Mouse (Mus musculus) ES-E14 (cell line): ENCODE measurements around the gene Ppt2. TPM values are rescaled to one million over a fixed set of nuclear protein-coding genes. Genes with fewer than 3 reads are reported as not detected.

Experiments used
- DNase-seq: peaks from one replicate; pipeline ENCODE4 v3.0.0-alpha.2; 2013; ENCODE audit warnings: low read depth, low spot score
- H3K27ac ChIP-seq: 2 replicates; pipeline ENCODE4 v1.5.1; 2012; ENCODE audit warnings: low read depth, mild to moderate bottlenecking, low read length, moderate library complexity, mixed read lengths; ENCODE audit not compliant: poor library complexity, insufficient read depth, severe bottlenecking
- H3K36me3 ChIP-seq: 2 replicates; pipeline ENCODE4 v1.6.1; 2012; ENCODE audit warnings: mild to moderate bottlenecking, low read length, moderate library complexity, mixed read lengths; ENCODE audit not compliant: control insufficient read depth, poor library complexity, insufficient read depth, severe bottlenecking
- H3K4me1 ChIP-seq, 2 experiments: fragments of 150-350 bp in 1 of 2; sonication (generic) in 1 of 2; 2 replicates each; pipeline ENCODE4 v1.6.1; 2012; ENCODE audit warnings: low read length in 2 of 2, mild to moderate bottlenecking in 1 of 2, mixed read lengths in 1 of 2; ENCODE audit not compliant: control insufficient read depth in 2 of 2, insufficient read depth in 2 of 2, poor library complexity in 1 of 2
- H3K4me3 ChIP-seq, 2 experiments: fragments of 150-350 bp in 1 of 2; sonication (generic) in 1 of 2; 2 replicates each; pipeline ENCODE4 v1.5.1; 2012; ENCODE audit warnings: low read length in 2 of 2, low read depth in 1 of 2, mild to moderate bottlenecking in 1 of 2, mixed read lengths in 1 of 2; ENCODE audit not compliant: insufficient read depth in 1 of 2, poor library complexity in 1 of 2, severe bottlenecking in 1 of 2
- H3K9ac ChIP-seq: 2 replicates; pipeline ENCODE4 v1.6.1; 2012; ENCODE audit warnings: low read depth, mild to moderate bottlenecking, low read length, mixed read lengths; ENCODE audit not compliant: poor library complexity, insufficient read depth, severe bottlenecking
- H3K9me3 ChIP-seq: fragments of 150-350 bp; sonication (generic); 2 replicates; pipeline ENCODE4 v1.6.1; 2012; ENCODE audit warnings: low read depth, mild to moderate bottlenecking, low read length; ENCODE audit not compliant: control insufficient read depth, insufficient read depth
- CHD2 ChIP-seq: IDR thresholded peaks from 2 replicates; pipeline ENCODE4 v1.6.1; 2014; ENCODE audit warnings: mild to moderate bottlenecking, low read depth, low read length, inconsistent platforms
- HCFC1 ChIP-seq: IDR thresholded peaks from 2 replicates; pipeline ENCODE4 v1.6.1; 2012; ENCODE audit warnings: low read length, inconsistent platforms, borderline replicate concordance; ENCODE audit not compliant: insufficient read depth
- MAFK ChIP-seq: IDR thresholded peaks from 2 replicates; pipeline ENCODE4 v1.6.1; 2014; ENCODE audit warnings: mild to moderate bottlenecking, low read depth, low read length, inconsistent platforms; ENCODE audit not compliant: insufficient read depth
- ZC3H11A ChIP-seq: IDR thresholded peaks from 2 replicates; pipeline ENCODE4 v1.6.1; 2012; ENCODE audit warnings: low read depth, mild to moderate bottlenecking, inconsistent platforms, low read length, borderline replicate concordance
- ZNF384 ChIP-seq: IDR thresholded peaks from 2 replicates; pipeline ENCODE4 v1.6.1; 2012; ENCODE audit warnings: low read depth, low read length, inconsistent platforms
- in situ Hi-C, 2 experiments: fragments of 600-800 bp; cut with MboI; formaldehyde crosslinking; loops; one replicate each; pipeline ENCODE4 v1.15.1; 2025; ENCODE audit warnings: low sequenced_read_pairs in 2 of 2, inconsistent platforms in 1 of 2; ENCODE audit not compliant: unreplicated experiment in 2 of 2
- total RNA-seq: library from RNA; depleted of rRNA; stranded (reverse); fragments of 300-350 nt; gene quantifications from 2 replicates; pipeline ENCODE4 v1.2.3, GENCODE M21; 2012

Gene Ppt2
- total RNA-seq, 1 experiment: 13.6 TPM

GRCm38 (mm10) chr17:34651507-34652221 lies 23.4 kb upstream of the Ppt2 start:
- Histone ChIP-seq H3K9ac (no peak overlapping the region), H3K9me3 (no peaks in the 10 kb centered on the region), H3K4me3 (no peak overlapping the region), H3K36me3 (peaks cover 53% of the 10 kb centered on the region), H3K4me1 (peaks cover 0 to 5% of the 10 kb centered on the region in 2 experiments; a peak in 1 of 4 replicates), H3K27ac (no peak overlapping the region)
- no peak for DNase-seq
- in situ Hi-C loops: no loop called here
- TF ChIP-seq ZNF384: no peak
- no peak for TF ChIP-seq ZC3H11A
- TF ChIP-seq HCFC1: no peak
- TF ChIP-seq MAFK: no peak

DNA sequence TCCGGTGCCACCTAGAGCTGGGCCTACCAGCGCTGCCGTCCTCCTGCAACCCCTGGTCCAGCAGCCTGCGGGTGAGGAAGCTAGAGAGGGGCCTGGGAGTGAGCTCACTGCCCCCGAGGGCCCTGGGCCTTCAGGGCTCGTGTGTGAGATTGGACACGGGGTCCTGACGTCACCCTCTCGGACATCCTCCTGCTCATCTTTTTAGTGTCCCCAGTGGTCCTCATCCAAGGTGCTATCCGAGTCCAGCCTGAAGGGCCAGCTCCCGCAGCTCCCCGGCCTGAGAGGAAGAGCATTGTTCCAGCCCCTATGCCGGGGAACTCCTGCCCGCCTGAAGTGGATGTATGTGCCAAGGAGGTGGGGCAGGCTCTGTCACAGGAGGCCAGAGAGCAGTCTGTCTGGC lies 22.5 kb upstream of the Ppt2 start:
- Histone ChIP-seq H3K36me3 (peaks cover 53% of the 10 kb centered on the region), H3K4me3 (no peak overlapping the region), H3K9me3 (no peaks in the 10 kb centered on the region), H3K9ac (no peak overlapping the region), H3K4me1 (peaks cover 0 to 6% of the 10 kb centered on the region in 2 experiments; a peak in 2 of 4 replicates), H3K27ac (no peak overlapping the region)
- DNase-seq: no peak
- TF ChIP-seq CHD2: no peak
- TF ChIP-seq ZC3H11A: no peak
- in situ Hi-C loops: no loop called here

- no peak overlapping the region for H3K27ac ChIP-seq
- no peak overlapping the region for H3K4me3 ChIP-seq
- no peaks in the 10 kb centered on the region for H3K9me3 ChIP-seq
- DNase-seq: no peak
- peaks cover 0 to 9% of the 10 kb centered on the region in 2 experiments; a peak in 2 of 4 replicates for H3K4me1 ChIP-seq
- H3K36me3 ChIP-seq: peaks cover 47% of the 10 kb centered on the region
- no peak for TF ChIP-seq MAFK
- TF ChIP-seq ZNF384: no peak
- no peak for TF ChIP-seq CHD2
- no peak for TF ChIP-seq ZC3H11A
- TF ChIP-seq HCFC1: no peak
- in situ Hi-C loops: no loop called here
- H3K9ac ChIP-seq: no peak overlapping the region
Observed at GRCm38 (mm10) chr17:34649106-34649864, 21.0 kb upstream of the Ppt2 start.

GRCm38 (mm10) chr17:34648141-34648890 lies 20.0 kb upstream of the Ppt2 start:
- H3K4me1 ChIP-seq: peaks cover 0 to 11% of the 10 kb centered on the region in 2 experiments; a peak in 2 of 4 replicates
- no peak overlapping the region for H3K27ac ChIP-seq
- in situ Hi-C loops: no loop called here
- DNase-seq: no peak
- no peak for TF ChIP-seq MAFK
- TF ChIP-seq ZC3H11A: no peak
- TF ChIP-seq HCFC1: no peak
- no peak for TF ChIP-seq CHD2
- no peak for TF ChIP-seq ZNF384
- H3K9me3 ChIP-seq: no peaks in the 10 kb centered on the region
- H3K4me3 ChIP-seq: no peak overlapping the region
- peaks cover 40% of the 10 kb centered on the region for H3K36me3 ChIP-seq
- H3K9ac ChIP-seq: no peak overlapping the region
